Mouse (Mus musculus) heart, postnatal 0 days (tissue): ENCODE measurements around the gene Tmprss3. TPM values are rescaled to one million over a fixed set of nuclear protein-coding genes. Genes with fewer than 3 reads are reported as not detected.

ENCODE experiments used
- ATAC-seq: fragments of 200-750 bp; cut with Nextera tagmentation; 2 replicates; pipeline ENCODE4 v1.8.0; 2017; ENCODE audit warnings: low read depth, moderate number of reproducible peaks, moderate library complexity; ENCODE audit not compliant: insufficient read depth
- DNase-seq: peaks from one replicate; pipeline ENCODE4 v3.0.0-alpha.2; 2016; ENCODE audit warnings: low spot score
- H3K27ac ChIP-seq: fragments of 300-500 bp; sonication (generic); 2 replicates; pipeline ENCODE4 v1.5.1; 2014; ENCODE audit warnings: low read depth, mild to moderate bottlenecking
- H3K27me3 ChIP-seq: fragments of 300-500 bp; sonication (generic); 2 replicates; pipeline ENCODE4 v1.6.1; 2014; ENCODE audit warnings: low read length, mixed read lengths; ENCODE audit not compliant: control insufficient read depth, insufficient read depth
- H3K36me3 ChIP-seq: fragments of 300-500 bp; sonication (generic); replicated peaks from 2 replicates; pipeline ENCODE4 v1.6.1; 2014; ENCODE audit warnings: low read length, mixed read lengths; ENCODE audit not compliant: control insufficient read depth, insufficient read depth
- H3K4me1 ChIP-seq: fragments of 300-500 bp; sonication (generic); 2 replicates; pipeline ENCODE4 v1.6.1; 2014; ENCODE audit warnings: antibody characterized with exemption; ENCODE audit not compliant: control insufficient read depth, insufficient read depth
- H3K4me2 ChIP-seq: fragments of 300-500 bp; sonication (generic); 2 replicates; pipeline ENCODE4 v1.6.1; 2014; ENCODE audit warnings: low read depth, mild to moderate bottlenecking, low read length, moderate library complexity
- H3K4me3 ChIP-seq: fragments of 300-500 bp; sonication (generic); 2 replicates; pipeline ENCODE4 v1.5.1; 2014; ENCODE audit warnings: low read depth, low read length
- H3K9ac ChIP-seq: fragments of 300-500 bp; sonication (generic); replicated peaks from 2 replicates; pipeline ENCODE4 v1.6.1; 2014; ENCODE audit warnings: low read depth, low read length, mixed read lengths
- H3K9me3 ChIP-seq: fragments of 300-500 bp; sonication (generic); replicated peaks from 2 replicates; pipeline ENCODE4 v1.6.1; 2016; ENCODE audit warnings: low read length; ENCODE audit not compliant: control insufficient read depth
- CTCF ChIP-seq: IDR thresholded peaks from 2 replicates; pipeline ENCODE4 v1.5.1; 2016; ENCODE audit warnings: antibody characterized with exemption, control low read depth, low read depth
- EP300 ChIP-seq: IDR thresholded peaks from 2 replicates; pipeline ENCODE4 v1.6.1; 2016; ENCODE audit warnings: antibody characterized with exemption, low read depth
- WGBS: fragments of 180-500 bp; shearing (Covaris S2); extraction: QIAGEN DNeasy Blood & Tissue Kit; methylation state at CpG from one replicate; pipeline ENCODE4 v1.1.7; 2014; 5-methylcytosine and 5-hydroxymethylcytosine counted together
- polyA plus RNA-seq: library from polyadenylated mRNA; unstranded; fragments of >200 nt; fragmentation: Nextera tagmentation; extraction: Ambion mirVana; gene quantifications from 2 replicates; pipeline ENCODE4 v1.2.1, GENCODE M21; 2015
- total RNA-seq: library from RNA; depleted of rRNA; stranded (reverse); fragments of >200 nt; gene quantifications from 2 replicates; pipeline ENCODE4 v1.2.3, GENCODE M21; 2014; ENCODE audit warnings: low replicate concordance; rRNA removed

Tmprss3 gene
- total RNA-seq (0.15 TPM in 1 of 2 replicates, not detected in the other), polyA plus RNA-seq (not detected in 2 replicates)

GRCm38 (mm10) chr17:31198877-31199276 is at the start of gene Tmprss3:
TSS of gene Tmprss3 (minus strand) at chr17:31198977.
- no peaks in the 10 kb centered on the region for H3K4me1 ChIP-seq
- no peak for ATAC-seq
- no peak within 1 kb of the TSS for H3K4me3 ChIP-seq
- no peaks in the 10 kb centered on the region for H3K9me3 ChIP-seq
- H3K4me2 ChIP-seq = no peak within 1 kb of the TSS
- 77% methylated on average over 11 of the region's 11 CpGs for WGBS
- H3K9ac ChIP-seq = no peak within 1 kb of the TSS
- no peaks in the 10 kb centered on the region for H3K27me3 ChIP-seq
- H3K27ac ChIP-seq = no peak within 1 kb of the TSS
- TF ChIP-seq EP300 = no peak
- TF ChIP-seq CTCF = no peak
- H3K36me3 ChIP-seq = no peaks in the 10 kb centered on the region
- no peak for DNase-seq

GRCm38 (mm10) chr17:31247144-31247543 is 48.4 kb upstream of the Tmprss3 start:
- DNase-seq (no peak), ATAC-seq (no peak)
- Histone ChIP-seq H3K27me3 (no peaks in the 10 kb centered on the region), H3K27ac (no peak overlapping the region), H3K4me3 (no peak overlapping the region), H3K9ac (no peak overlapping the region), H3K4me2 (no peak overlapping the region), H3K9me3 (peaks cover 4% of the 10 kb centered on the region; the same call in 1 of the 2 replicates), H3K36me3 (no peaks in the 10 kb centered on the region), H3K4me1 (peaks cover 3% of the 10 kb centered on the region; the same call in 1 of the 2 replicates)
- 29% methylated on average over 5 of the region's 5 CpGs for WGBS
- TF ChIP-seq CTCF (no peak), EP300 (no peak)

GRCm38 (mm10) chr17:31245321-31245720 is 46.5 kb upstream of the Tmprss3 start:
- DNase-seq = peak; percentile 73
- TF ChIP-seq EP300 (no peak), CTCF (no peak)

GRCm38 (mm10) chr17:31242764-31243163 is 44.0 kb upstream of the Tmprss3 start:
- TF ChIP-seq CTCF (peak; percentile 29), EP300 (no peak)
- 0% methylated on average over 1 of the region's 1 CpGs for WGBS
- H3K9ac ChIP-seq = no peak overlapping the region
- peaks cover 4% of the 10 kb centered on the region; the same call in 1 of the 2 replicates for H3K9me3 ChIP-seq
- ATAC-seq = no peak
- no peaks in the 10 kb centered on the region for H3K36me3 ChIP-seq
- H3K4me3 ChIP-seq = no peak overlapping the region
- no peak for DNase-seq
- H3K4me1 ChIP-seq = peaks cover 3% of the 10 kb centered on the region; the same call in 1 of the 2 replicates
- no peak overlapping the region for H3K4me2 ChIP-seq
- no peaks in the 10 kb centered on the region for H3K27me3 ChIP-seq
- no peak overlapping the region for H3K27ac ChIP-seq

More at GRCm38 (mm10) chr17:31245321-31245720, 46.5 kb upstream of the Tmprss3 start:
- peaks cover 4% of the 10 kb centered on the region; the same call in 1 of the 2 replicates for H3K9me3 ChIP-seq
- peaks cover 3% of the 10 kb centered on the region; the same call in 1 of the 2 replicates for H3K4me1 ChIP-seq
- H3K27ac ChIP-seq = peak overlapping the region; percentile 61
- 13% methylated on average over 5 of the region's 5 CpGs for WGBS
- no peaks in the 10 kb centered on the region for H3K36me3 ChIP-seq
- ATAC-seq = peak; percentile 95
- no peaks in the 10 kb centered on the region for H3K27me3 ChIP-seq
- no peak overlapping the region for H3K4me3 ChIP-seq
- H3K9ac ChIP-seq = no peak overlapping the region
- no peak overlapping the region for H3K4me2 ChIP-seq

GRCm38 (mm10) chr17:31241156-31241555 is 42.4 kb upstream of the Tmprss3 start:
- peaks cover 4% of the 10 kb centered on the region; the same call in 1 of the 2 replicates for H3K9me3 ChIP-seq
- H3K27me3 ChIP-seq = no peaks in the 10 kb centered on the region
- H3K4me2 ChIP-seq = no peak overlapping the region
- no peaks in the 10 kb centered on the region for H3K36me3 ChIP-seq
- no peak overlapping the region for H3K4me3 ChIP-seq
- DNase-seq (no peak), ATAC-seq (no peak)
- no peak for TF ChIP-seq CTCF
- TF ChIP-seq EP300 = no peak
- peaks cover 3% of the 10 kb centered on the region; the same call in 1 of the 2 replicates for H3K4me1 ChIP-seq
- no peak overlapping the region for H3K27ac ChIP-seq
- no peak overlapping the region for H3K9ac ChIP-seq
- WGBS = 70% methylated on average over 8 of the region's 8 CpGs
